Mouse (Mus musculus): ENCODE measurements at regions not wholly inside any gene's neighbourhood (a gene's known extent, or its start where the extent isn't known, plus 50 kb on each side); places are given as distances from the start of the nearest gene placed in this dataset.

DNA sequence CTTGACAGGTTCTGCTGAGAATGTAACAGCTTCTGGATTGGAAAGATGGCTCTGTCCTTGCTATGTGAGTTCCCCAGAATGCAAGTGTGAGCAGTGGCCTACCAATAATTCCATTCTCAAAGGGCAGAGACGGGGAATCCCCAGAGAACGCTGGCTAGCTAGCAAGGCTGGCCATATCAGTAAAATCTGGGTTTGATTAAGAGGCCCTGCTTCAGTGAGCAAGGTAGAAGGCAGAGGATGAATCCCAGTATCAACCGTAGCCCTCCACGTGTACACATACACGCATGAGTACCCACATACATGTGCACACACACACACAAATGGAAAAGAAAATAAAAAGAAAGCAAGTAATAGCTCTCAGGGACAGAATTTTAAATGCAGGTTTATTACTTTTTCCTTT lies 55.3 kb downstream of the Tril start:
- intact Hi-C loops (cut with DNase I), result no loop called here

GRCm38 (mm10) chr6:53762586-53762985 lies 58.0 kb downstream of the Tril start:
- DNase-seq, result no peak

More for the DNA sequence above, 55.3 kb downstream of the Tril start:
- DNase-seq, result no peak

DNA sequence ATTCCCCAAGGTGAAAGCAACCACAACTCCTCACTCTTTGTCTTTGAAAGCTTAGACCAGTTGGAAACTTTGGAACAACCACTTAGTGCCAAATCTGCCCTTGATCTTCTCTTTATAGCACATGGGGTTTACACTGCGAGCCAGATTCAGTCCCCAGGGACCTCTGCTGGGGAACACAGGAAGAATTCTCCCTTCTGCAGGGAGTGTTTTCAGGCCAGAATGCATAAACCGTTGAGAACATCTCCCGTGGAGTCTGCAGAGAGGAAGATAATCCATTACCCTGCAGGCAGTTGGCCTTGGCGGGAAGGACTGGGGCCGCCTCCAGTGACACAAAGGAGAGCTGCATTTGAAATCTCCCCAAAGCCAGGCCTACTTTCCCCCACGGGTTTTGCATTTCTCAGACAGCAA lies 60.0 kb downstream of the Tril start:
- intact Hi-C loops (cut with DNase I), result no loop called here
- DNase-seq, result peak; percentile 24 to 45

More at GRCm38 (mm10) chr6:53762586-53762985, 58.0 kb downstream of the Tril start:
- intact Hi-C loops (cut with DNase I), result no loop called here

GRCm38 (mm10) chr6:53759686-53760306 lies 60.8 kb downstream of the Tril start:
- intact Hi-C loops (cut with DNase I), result no loop called here
- DNase-seq, result no peak

- DNase-seq, result no peak
- intact Hi-C loops (cut with DNase I), result no loop called here
These were observed 66.3 kb downstream of the Tril start for GRCm38 (mm10) chr6:53754366-53754765.

- no peak for DNase-seq
- intact Hi-C loops (cut with DNase I), result no loop called here
These were observed 70.1 kb downstream of the Tril start for GRCm38 (mm10) chr6:53750539-53750938.
